Mouse (Mus musculus) myocyte (in vitro differentiated cells): ENCODE data around the gene Gnb5. TPM values are rescaled to one million over a fixed set of nuclear protein-coding genes. Genes with fewer than 3 reads are reported as not detected.

ENCODE experiments used
- H3K27me3 ChIP-seq: one replicate; pipeline ENCODE4 v1.6.1; 2011; ENCODE audit not compliant: control insufficient read depth, insufficient read depth, insufficient read length
- H3K36me3 ChIP-seq: one replicate; pipeline ENCODE4 v1.6.1; 2011; ENCODE audit not compliant: control insufficient read depth, insufficient read depth
- H3K4me2 ChIP-seq: one replicate; pipeline ENCODE4 v1.6.1; 2011; ENCODE audit warnings: low read depth, control low read depth
- H3K4me3 ChIP-seq: one replicate; pipeline ENCODE4 v1.5.1; 2011; ENCODE audit warnings: mild to moderate bottlenecking, control low read depth, moderate library complexity
- H3K79me2 ChIP-seq: one replicate; pipeline ENCODE4 v1.6.1; 2011; ENCODE audit not compliant: control insufficient read depth, insufficient read depth
- H3ac ChIP-seq: one replicate; pipeline ENCODE4 v1.6.1; 2011; ENCODE audit not compliant: control insufficient read depth, insufficient read length
- CEBPB ChIP-seq: IDR thresholded peaks from 2 replicates; pipeline ENCODE4 v1.6.1; 2011; ENCODE audit warnings: mild to moderate bottlenecking, moderate library complexity; ENCODE audit not compliant: poor library complexity, insufficient read depth, severe bottlenecking
- E2F4 ChIP-seq: IDR thresholded peaks from one replicate; pipeline ENCODE4 v1.6.1; 2011; ENCODE audit warnings: mild to moderate bottlenecking, control low read depth, moderate library complexity; ENCODE audit not compliant: insufficient read depth
- MAX ChIP-seq: IDR thresholded peaks from one replicate; pipeline ENCODE4 v1.6.1; 2011; ENCODE audit warnings: low read depth, mild to moderate bottlenecking, control low read depth
- MYOD1 ChIP-seq, 3 experiments: IDR thresholded peaks; one replicate each; pipeline ENCODE4 v1.6.1; 2011; ENCODE audit warnings: control low read depth in 2 of 3, low read depth in 2 of 3, mild to moderate bottlenecking in 2 of 3, moderate library complexity in 1 of 3; ENCODE audit not compliant: insufficient read length in 2 of 3, control insufficient read depth in 1 of 3
- MYOG ChIP-seq, 3 experiments: IDR thresholded peaks; one replicate each; pipeline ENCODE4 v1.6.1; 2011; ENCODE audit warnings: control low read depth in 2 of 3, low read depth in 2 of 3, mild to moderate bottlenecking in 2 of 3; ENCODE audit not compliant: insufficient read length in 2 of 3, control insufficient read depth in 1 of 3, insufficient read depth in 1 of 3
- POLR2A ChIP-seq: IDR thresholded peaks from one replicate; pipeline ENCODE4 v1.6.1; 2011; ENCODE audit warnings: low read depth, mild to moderate bottlenecking, control low read depth, moderate library complexity; ENCODE audit not compliant: insufficient read length
- POLR2AphosphoS2 ChIP-seq: IDR thresholded peaks from one replicate; pipeline ENCODE4 v1.6.1; 2011; ENCODE audit warnings: low read depth, control low read depth; ENCODE audit not compliant: insufficient read length
- REST ChIP-seq: IDR thresholded peaks from one replicate; pipeline ENCODE4 v1.6.1; 2011; ENCODE audit warnings: mild to moderate bottlenecking, control low read depth, moderate library complexity; ENCODE audit not compliant: insufficient read depth, insufficient read length
- SRF ChIP-seq: IDR thresholded peaks from one replicate; pipeline ENCODE4 v1.6.1; 2011; ENCODE audit warnings: low read depth; ENCODE audit not compliant: control insufficient read depth, insufficient read length
- TCF12 ChIP-seq: IDR thresholded peaks from one replicate; pipeline ENCODE4 v1.6.1; 2011; ENCODE audit warnings: mild to moderate bottlenecking, control low read depth; ENCODE audit not compliant: poor library complexity, insufficient read depth, severe bottlenecking
- TCF3 ChIP-seq: IDR thresholded peaks from one replicate; pipeline ENCODE4 v1.6.1; 2011; ENCODE audit warnings: low read depth, control low read depth; ENCODE audit not compliant: insufficient read length
- USF1 ChIP-seq: IDR thresholded peaks from one replicate; pipeline ENCODE4 v1.6.1; 2011; ENCODE audit warnings: low read depth, mild to moderate bottlenecking, control low read depth, moderate library complexity
- polyA plus RNA-seq: library from polyadenylated mRNA; unstranded; fragments of >200 nt; fragmentation: generic; extraction: Trizol; gene quantifications from one replicate; pipeline ENCODE4 v1.2.1, GENCODE M21; 2012; ENCODE audit warnings: missing spikeins

The Gnb5 gene
- polyA plus RNA-seq, 1 experiment: 24.3 TPM

DNA sequence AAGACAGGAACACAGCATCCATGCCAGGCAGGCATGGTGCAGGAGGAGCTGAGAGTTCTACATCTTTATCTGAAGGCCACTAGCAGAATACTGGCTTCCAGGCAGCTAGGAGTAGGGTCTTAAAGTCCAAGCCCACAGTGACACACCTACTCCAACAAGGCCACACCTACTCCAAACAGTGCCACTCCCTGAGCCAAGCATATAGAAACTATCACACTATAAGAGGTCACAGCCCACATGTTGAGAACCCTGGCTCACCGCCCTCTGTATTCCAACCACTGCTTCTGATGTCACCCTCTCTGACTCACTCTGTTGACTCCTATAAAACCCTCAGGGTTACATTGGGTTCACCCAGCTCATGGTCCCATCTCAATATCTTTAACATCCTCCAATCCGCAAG is 12.1 kb downstream of the Gnb5 start:
- no peak overlapping the region for H3ac ChIP-seq
- no peak overlapping the region for H3K4me2 ChIP-seq
- no peaks in the 10 kb centered on the region for H3K79me2 ChIP-seq
- H3K27me3 ChIP-seq: no peaks in the 10 kb centered on the region
- TF ChIP-seq E2F4 (no peak), REST (no peak), SRF (no peak), TCF12 (no peak), MYOG (IDR thresholded peaks at IDR 0.05; ENCODE audit: control insufficient read depth in 1 of 3, insufficient read depth in 1 of 3, insufficient read length in 2 of 3, low read depth in 2 of 3) (no peak), POLR2A (no peak), MYOD1 (IDR thresholded peaks at IDR 0.05; ENCODE audit: control insufficient read depth in 1 of 3, insufficient read length in 2 of 3, low read depth in 2 of 3) (no peak), MAX (no peak), TCF3 (no peak), CEBPB (no peak), USF1 (no peak), POLR2AphosphoS2 (no peak)
- H3K36me3 ChIP-seq: no peaks in the 10 kb centered on the region
- H3K4me3 ChIP-seq: no peak overlapping the region

DNA sequence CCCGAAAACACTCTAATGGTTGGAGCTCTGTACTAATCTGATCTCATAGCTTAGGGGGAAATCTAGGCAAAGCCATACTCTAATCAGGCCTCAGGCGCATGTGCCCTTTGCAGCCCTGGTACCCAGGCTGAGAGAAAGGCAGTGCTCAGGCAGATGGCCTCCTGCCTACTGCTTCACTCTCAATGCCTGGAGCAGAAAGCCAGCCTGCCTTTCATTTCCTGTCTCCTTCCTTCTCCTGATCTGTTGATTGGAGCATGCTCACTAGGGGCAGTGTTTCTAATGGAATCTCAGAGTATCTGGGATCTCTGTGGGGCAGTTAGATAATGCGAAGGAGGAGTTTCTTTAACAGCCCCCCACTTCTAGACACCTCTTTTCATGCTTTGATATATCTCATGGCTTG is 13.3 kb downstream of the Gnb5 start:
- H3K4me3 ChIP-seq: no peak overlapping the region
- TF ChIP-seq CEBPB: no peak
- TF ChIP-seq MAX: no peak
- TF ChIP-seq USF1: no peak
- no peak for TF ChIP-seq TCF12
- TF ChIP-seq SRF: no peak
- TF ChIP-seq POLR2AphosphoS2: no peak
- H3K27me3 ChIP-seq: no peaks in the 10 kb centered on the region
- no peak overlapping the region for H3K4me2 ChIP-seq
- no peaks in the 10 kb centered on the region for H3K36me3 ChIP-seq
- H3ac ChIP-seq: no peak overlapping the region
- no peaks in the 10 kb centered on the region for H3K79me2 ChIP-seq

DNA sequence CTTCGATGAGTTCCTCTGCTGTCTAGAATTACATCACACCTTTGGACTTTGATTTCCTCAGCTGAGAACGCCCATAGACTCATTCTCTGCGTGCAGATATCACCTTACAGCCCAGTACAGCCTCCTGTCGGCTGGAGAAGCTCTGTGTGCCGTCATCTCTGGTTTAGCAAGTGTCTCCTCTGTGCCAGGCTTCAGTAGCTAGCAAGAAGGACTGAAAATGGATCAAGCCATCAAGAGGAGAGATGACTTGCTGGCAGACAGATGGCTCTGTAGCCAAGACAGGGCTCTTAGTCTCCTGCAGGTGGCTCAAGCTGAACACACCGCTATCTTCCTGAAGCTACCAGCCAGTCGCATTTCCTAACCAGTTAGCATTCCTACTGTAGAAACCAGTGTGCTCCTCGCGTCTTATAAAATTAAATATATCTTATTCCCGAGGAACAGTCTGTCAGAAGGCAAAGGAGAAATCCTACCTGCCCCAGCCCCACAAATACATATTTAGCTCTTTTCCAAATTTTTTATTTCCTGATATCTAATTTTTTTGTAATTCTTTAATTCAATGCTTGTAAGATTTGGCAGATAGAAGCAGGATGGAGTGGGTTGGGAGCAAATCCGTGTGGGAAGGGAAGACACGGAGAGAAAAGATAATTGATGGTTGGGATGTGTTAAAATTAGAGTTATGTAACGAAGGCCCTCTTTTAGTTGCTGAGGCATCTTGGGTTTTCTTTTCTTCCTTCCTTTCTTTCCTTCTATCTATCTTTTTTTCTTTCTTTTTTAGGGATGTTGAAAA is 16.2 kb downstream of the Gnb5 start:
- Histone ChIP-seq H3ac (no peak overlapping the region), H3K79me2 (no peaks in the 10 kb centered on the region), H3K27me3 (no peaks in the 10 kb centered on the region), H3K4me2 (no peak overlapping the region), H3K36me3 (no peaks in the 10 kb centered on the region), H3K4me3 (no peak overlapping the region)
- no peak for TF ChIP-seq MYOD1 (IDR thresholded peaks at IDR 0.05; ENCODE audit: control insufficient read depth in 1 of 3, insufficient read length in 2 of 3, low read depth in 2 of 3)
- TF ChIP-seq TCF3: no peak
- no peak for TF ChIP-seq CEBPB
- TF ChIP-seq E2F4: no peak
- TF ChIP-seq REST: no peak

DNA sequence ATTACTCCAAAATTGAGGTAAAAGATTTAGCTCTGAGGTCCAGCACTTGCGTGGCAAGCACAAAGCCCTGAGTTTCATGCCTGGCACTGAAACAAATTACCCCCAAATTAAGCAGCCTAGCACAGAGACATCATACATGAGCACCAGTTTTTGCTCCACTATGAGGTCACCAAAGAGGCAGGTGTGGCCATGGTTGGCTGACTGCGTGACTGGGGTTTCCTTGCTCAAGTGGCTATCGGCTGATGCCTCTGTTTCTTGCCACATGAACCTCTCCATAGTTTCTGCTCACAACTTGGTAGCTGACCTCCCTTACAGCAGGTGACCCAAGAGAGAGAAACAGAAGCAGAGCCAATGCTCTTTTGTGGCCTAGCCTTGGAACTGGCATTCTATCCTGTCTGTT is 22.0 kb downstream of the Gnb5 start:
- Histone ChIP-seq H3K79me2 (no peaks in the 10 kb centered on the region), H3K4me3 (no peak overlapping the region), H3ac (no peak overlapping the region), H3K27me3 (no peaks in the 10 kb centered on the region), H3K36me3 (no peaks in the 10 kb centered on the region), H3K4me2 (no peak overlapping the region)
- TF ChIP-seq MYOD1 (IDR thresholded peaks at IDR 0.05; ENCODE audit: control insufficient read depth in 1 of 3, insufficient read length in 2 of 3, low read depth in 2 of 3) (no peak), POLR2A (no peak), REST (no peak), TCF12 (no peak), POLR2AphosphoS2 (no peak), MAX (no peak), E2F4 (no peak), SRF (no peak), CEBPB (no peak), USF1 (no peak), MYOG (IDR thresholded peaks at IDR 0.05; ENCODE audit: control insufficient read depth in 1 of 3, insufficient read depth in 1 of 3, insufficient read length in 2 of 3, low read depth in 2 of 3) (no peak), TCF3 (no peak)

DNA sequence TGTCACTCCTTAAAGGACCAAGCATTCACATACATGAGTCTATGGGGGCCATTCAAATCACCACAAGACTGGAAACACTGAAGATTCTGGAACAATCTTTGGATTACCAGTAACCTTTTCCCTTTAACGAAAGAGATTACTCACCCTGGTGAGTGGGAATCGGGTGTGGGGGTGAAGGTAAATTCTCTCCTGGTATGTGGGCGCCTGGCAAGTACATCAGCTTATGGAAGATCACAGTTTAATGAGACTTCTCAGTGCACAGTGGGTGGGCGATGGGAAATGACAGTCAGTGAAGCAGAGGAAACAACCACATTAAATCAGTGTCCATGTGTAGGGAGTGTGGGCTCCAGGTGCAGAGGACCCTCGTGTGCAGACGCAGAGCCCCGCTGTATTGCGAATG is 24.7 kb downstream of the Gnb5 start:
- TF ChIP-seq CEBPB (no peak), POLR2AphosphoS2 (no peak), SRF (no peak), USF1 (no peak), E2F4 (no peak), REST (no peak), TCF12 (no peak)
- H3K27me3 ChIP-seq: no peaks in the 10 kb centered on the region
- no peaks in the 10 kb centered on the region for H3K79me2 ChIP-seq
- H3ac ChIP-seq: no peak overlapping the region
- no peak overlapping the region for H3K4me2 ChIP-seq
- no peaks in the 10 kb centered on the region for H3K36me3 ChIP-seq
- H3K4me3 ChIP-seq: no peak overlapping the region
